Mouse (Mus musculus) embryonic facial prominence, embryonic 13.5 days (tissue): ENCODE results near the gene Gm45521. TPM values are rescaled to one million over a fixed set of nuclear protein-coding genes. Genes with fewer than 3 reads are reported as not detected.
"Not testable (repeated sequence)": the region's sequence is repeated elsewhere in the genome, so short reads cannot be mapped to it uniquely, and the experiment has no call there.

Experiments used
- ATAC-seq: fragments of 200-750 bp; cut with Nextera tagmentation; 2 replicates; pipeline ENCODE4 v1.8.0; 2017; ENCODE audit warnings: low read depth; ENCODE audit not compliant: insufficient number of reproducible peaks, insufficient read depth, low FRiP score, low TSS enrichment
- H3K27ac ChIP-seq: fragments of 300-500 bp; sonication (generic); 2 replicates; pipeline ENCODE4 v1.5.1; 2015; ENCODE audit warnings: moderate library complexity, mild to moderate bottlenecking, inconsistent platforms
- H3K27me3 ChIP-seq: fragments of 300-500 bp; sonication (generic); 2 replicates; pipeline ENCODE4 v1.6.1; 2015; ENCODE audit warnings: mild to moderate bottlenecking, inconsistent platforms
- H3K36me3 ChIP-seq: fragments of 300-500 bp; sonication (generic); 2 replicates; pipeline ENCODE4 v1.6.1; 2015; ENCODE audit warnings: mild to moderate bottlenecking, inconsistent platforms
- H3K4me1 ChIP-seq: fragments of 300-500 bp; sonication (generic); 2 replicates; pipeline ENCODE4 v1.6.1; 2015; ENCODE audit warnings: inconsistent platforms
- H3K4me2 ChIP-seq: fragments of 300-500 bp; sonication (generic); 2 replicates; pipeline ENCODE4 v1.6.1; 2015; ENCODE audit warnings: moderate library complexity, mild to moderate bottlenecking, inconsistent platforms
- H3K4me3 ChIP-seq: fragments of 300-500 bp; sonication (generic); 2 replicates; pipeline ENCODE4 v1.5.1; 2015; ENCODE audit warnings: mild to moderate bottlenecking, inconsistent platforms
- H3K9ac ChIP-seq: fragments of 300-500 bp; sonication (generic); 2 replicates; pipeline ENCODE4 v1.6.1; 2015; ENCODE audit warnings: mild to moderate bottlenecking, inconsistent platforms
- H3K9me3 ChIP-seq: fragments of 300-500 bp; sonication (generic); 2 replicates; pipeline ENCODE4 v1.6.1; 2016; ENCODE audit warnings: inconsistent platforms
- WGBS: fragments of 180-500 bp; shearing (Covaris S2); methylation state at CpG from one replicate; pipeline ENCODE4 v1.1.7; 2015; ENCODE audit warnings: mixed read lengths; 5-methylcytosine and 5-hydroxymethylcytosine counted together
- polyA plus RNA-seq: library from polyadenylated mRNA; unstranded; fragments of >200 nt; fragmentation: Nextera tagmentation; extraction: Ambion mirVana; gene quantifications from 2 replicates; pipeline ENCODE4 v1.2.1, GENCODE M21; 2015

Gm45521 gene
- polyA plus RNA-seq, 1 experiment from 2014 or later = not detected

GRCm38 (mm10) chr14:8000831-8001685 is 44.0 kb downstream of the Gm45521 start:
- Histone ChIP-seq H3K36me3 (no peaks in the 10 kb centered on the region), H3K27me3 (peaks cover 30% of the 10 kb centered on the region), H3K4me3 (no peak overlapping the region), H3K27ac (no peak overlapping the region), H3K9ac (0 out of 2 replicates have a peak overlapping the region, but pooled peaks have one; percentile 11), H3K4me1 (peaks cover 20% of the 10 kb centered on the region), H3K9me3 (no peaks in the 10 kb centered on the region), H3K4me2 (no peak overlapping the region)
- 23% methylated on average over 17 of the region's 17 CpGs for WGBS
- no peak for ATAC-seq

GRCm38 (mm10) chr14:8002432-8003092 is 45.5 kb downstream of the Gm45521 start, which contains the start of gene Abhd6:
Abhd6 (plus strand) TSS chr14:8002902.
- WGBS = 1% methylated on average over 38 of the region's 38 CpGs
- Histone ChIP-seq H3K4me2 (peak within 1 kb of the TSS; percentile 84), H3K4me3 (peak within 1 kb of the TSS; percentile 69), H3K4me1 (peaks cover 18% of the 10 kb centered on the region), H3K27ac (peak within 1 kb of the TSS; percentile 44), H3K36me3 (no peaks in the 10 kb centered on the region), H3K27me3 (peaks cover 30% of the 10 kb centered on the region), H3K9ac (peak within 1 kb of the TSS; percentile 73), H3K9me3 (no peaks in the 10 kb centered on the region)
- peak; percentile 78 for ATAC-seq

DNA sequence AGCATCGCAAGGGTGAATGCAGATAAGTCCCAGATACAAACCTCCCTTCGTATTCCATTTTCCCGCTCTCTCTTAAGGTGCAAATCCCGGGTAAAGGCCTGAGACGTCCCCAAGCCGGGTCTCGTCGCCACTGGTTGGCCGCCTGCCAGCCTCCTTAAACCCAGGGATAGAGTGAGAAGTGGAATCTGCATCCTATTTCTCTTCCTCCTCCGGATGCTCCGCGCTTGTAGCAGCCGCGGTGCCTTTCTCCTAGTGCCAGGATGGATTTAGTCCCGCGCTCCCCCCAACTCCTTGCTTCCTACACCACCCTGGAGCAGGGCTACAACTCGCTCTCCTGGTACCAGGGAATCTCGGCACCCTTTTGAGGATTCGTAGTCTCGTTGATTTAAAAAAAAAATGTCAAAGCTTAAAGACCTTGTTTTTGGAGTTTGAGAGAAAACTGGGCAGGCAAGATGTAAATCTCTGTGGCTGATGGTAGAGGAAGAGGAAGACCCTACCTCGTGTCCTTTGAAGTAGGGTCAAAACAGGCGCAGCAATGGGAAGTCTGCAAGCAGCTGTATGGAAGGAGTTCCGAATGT is 46.1 kb downstream of the Gm45521 start:
- no peaks in the 10 kb centered on the region for H3K9me3 ChIP-seq
- H3K4me1 ChIP-seq = peaks cover 22% of the 10 kb centered on the region
- peak overlapping the region; percentile 73 for H3K9ac ChIP-seq
- H3K27me3 ChIP-seq = peaks cover 30% of the 10 kb centered on the region
- ATAC-seq = peak; percentile 13; the same call in 1 of the 2 replicates
- peak overlapping the region; percentile 44 for H3K27ac ChIP-seq
- peak overlapping the region; percentile 69 for H3K4me3 ChIP-seq
- peak overlapping the region; percentile 84 for H3K4me2 ChIP-seq
- no peaks in the 10 kb centered on the region for H3K36me3 ChIP-seq
- under 1% methylated on average over 23 of the region's 23 CpGs for WGBS

GRCm38 (mm10) chr14:8003727-8004670 is 46.9 kb downstream of the Gm45521 start:
- ATAC-seq = no peak
- Histone ChIP-seq H3K36me3 (no peaks in the 10 kb centered on the region), H3K4me2 (peak overlapping the region; percentile 84), H3K9ac (peak overlapping the region; percentile 73), H3K4me3 (peak overlapping the region; percentile 69), H3K4me1 (peaks cover 22% of the 10 kb centered on the region), H3K27ac (no peak overlapping the region), H3K9me3 (no peaks in the 10 kb centered on the region), H3K27me3 (peaks cover 30% of the 10 kb centered on the region)
- WGBS = 35% methylated on average over 18 of the region's 18 CpGs

- H3K4me2 ChIP-seq, H3K36me3 ChIP-seq, H3K9me3 ChIP-seq, ATAC-seq, H3K9ac ChIP-seq, H3K27ac ChIP-seq, H3K4me3 ChIP-seq: not testable (repeated sequence)
- WGBS = 61% methylated on average over 3 of the region's 3 CpGs
- peaks cover 25% of the 10 kb centered on the region for H3K4me1 ChIP-seq
- H3K27me3 ChIP-seq = peaks cover 11% of the 10 kb centered on the region
These were observed 49.0 kb downstream of the Gm45521 start for GRCm38 (mm10) chr14:8006061-8006460.

- Histone ChIP-seq H3K4me3 (no peak overlapping the region), H3K36me3 (no peaks in the 10 kb centered on the region), H3K9me3 (no peaks in the 10 kb centered on the region), H3K4me1 (peaks cover 24% of the 10 kb centered on the region), H3K27ac (no peak overlapping the region), H3K4me2 (no peak overlapping the region), H3K9ac (no peak overlapping the region), H3K27me3 (peaks cover 2% of the 10 kb centered on the region)
- no peak for ATAC-seq
These were observed 50.0 kb downstream of the Gm45521 start for GRCm38 (mm10) chr14:8007084-8007483.

DNA sequence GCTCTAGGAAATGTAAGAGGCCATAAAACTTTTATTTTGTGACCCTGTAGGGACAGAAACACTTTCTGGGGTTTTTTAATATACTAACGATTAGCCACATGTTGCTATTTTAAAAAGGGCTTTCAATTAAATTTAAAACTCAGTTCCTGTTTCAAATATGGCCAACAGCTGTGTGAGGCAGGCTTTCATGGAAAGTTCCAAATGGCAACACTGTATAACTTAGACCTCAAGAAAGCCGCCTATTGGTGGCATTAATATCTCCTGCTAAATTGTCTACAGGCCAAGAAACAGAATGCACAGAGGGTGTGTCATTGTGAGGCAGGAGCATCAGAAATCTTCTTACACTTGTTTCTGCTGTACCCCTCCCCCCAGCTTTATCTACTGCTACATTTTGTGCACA is 50.4 kb downstream of the Gm45521 start:
- H3K27me3 ChIP-seq = no peaks in the 10 kb centered on the region
- no peak overlapping the region for H3K27ac ChIP-seq
- H3K36me3 ChIP-seq = no peaks in the 10 kb centered on the region
- H3K9ac ChIP-seq = no peak overlapping the region
- H3K4me1 ChIP-seq = peaks cover 28% of the 10 kb centered on the region
- no peak overlapping the region for H3K4me3 ChIP-seq
- no peak overlapping the region for H3K4me2 ChIP-seq
- WGBS = 50% methylated on average over 2 of the region's 2 CpGs
- ATAC-seq = no peak
- no peaks in the 10 kb centered on the region for H3K9me3 ChIP-seq

- Histone ChIP-seq H3K27me3 (no peaks in the 10 kb centered on the region), H3K4me1 (peaks cover 32% of the 10 kb centered on the region), H3K4me3 (no peak overlapping the region), H3K9ac (no peak overlapping the region), H3K36me3 (no peaks in the 10 kb centered on the region), H3K9me3 (no peaks in the 10 kb centered on the region), H3K27ac (no peak overlapping the region), H3K4me2 (no peak overlapping the region)
- WGBS = 88% methylated on average over 10 of the region's 10 CpGs
- no peak for ATAC-seq
These were observed 50.8 kb downstream of the Gm45521 start for GRCm38 (mm10) chr14:8007923-8008322.

Other genes starting within 250 kb of the Gm45521 start
- not detected in 2 replicates for gene Gm26661, start 165.7 kb upstream of the Gm45521 start, polyA plus RNA-seq
- gene Flnb, start 139.3 kb upstream of the Gm45521 start, polyA plus RNA-seq = 23.9 and 30.7 TPM in 2 replicates
- gene Dnase1l3, start 37.3 kb downstream of the Gm45521 start, polyA plus RNA-seq = 0.10 and 0.15 TPM in 2 replicates
- 23.9 and 24.2 TPM in 2 replicates for gene Abhd6, start 45.6 kb downstream of the Gm45521 start, polyA plus RNA-seq
- 59.5 and 64.3 TPM in 2 replicates for gene Rpp14, start 123.1 kb downstream of the Gm45521 start, polyA plus RNA-seq
- gene Pxk, start 140.9 kb downstream of the Gm45521 start, polyA plus RNA-seq = 34.3 and 39.0 TPM in 2 replicates
- 203 TPM in 2 replicates for gene Pdhb, start 215.7 kb downstream of the Gm45521 start, polyA plus RNA-seq